Mouse (Mus musculus) midbrain, postnatal 0 days (tissue): ENCODE data around the gene Raet1e. TPM values are rescaled to one million over a fixed set of nuclear protein-coding genes. Genes with fewer than 3 reads are reported as not detected.
"Not testable (repeated sequence)": the region's sequence is repeated elsewhere in the genome, so short reads cannot be mapped to it uniquely, and the experiment has no call there.

Source experiments
- ATAC-seq: fragments of 200-750 bp; cut with Nextera tagmentation; 2 replicates; pipeline ENCODE4 v1.8.0; 2017; ENCODE audit warnings: moderate number of reproducible peaks, mild to moderate bottlenecking, moderate TSS enrichment, moderate library complexity; ENCODE audit not compliant: low FRiP score
- DNase-seq: peaks from one replicate; pipeline ENCODE4 v3.0.0-alpha.2; 2015; ENCODE audit warnings: low spot score
- H3K27ac ChIP-seq: fragments of 300-500 bp; sonication (generic); 2 replicates; pipeline ENCODE4 v1.5.1; 2014; ENCODE audit warnings: low read depth, mild to moderate bottlenecking, low read length, mixed read lengths
- H3K27me3 ChIP-seq: fragments of 300-500 bp; sonication (generic); 2 replicates; pipeline ENCODE4 v1.6.1; 2014; ENCODE audit warnings: low read length, control low read depth, mixed read lengths; ENCODE audit not compliant: insufficient read depth
- H3K36me3 ChIP-seq: fragments of 300-500 bp; sonication (generic); 2 replicates; pipeline ENCODE4 v1.6.1; 2014; ENCODE audit warnings: low read length, control low read depth, mixed read lengths; ENCODE audit not compliant: insufficient read depth
- H3K4me1 ChIP-seq: fragments of 300-500 bp; sonication (generic); 2 replicates; pipeline ENCODE4 v1.6.1; 2014; ENCODE audit warnings: mild to moderate bottlenecking, control low read depth, antibody characterized with exemption, low read length, mixed read lengths; ENCODE audit not compliant: insufficient read depth
- H3K4me2 ChIP-seq: fragments of 300-500 bp; sonication (generic); 2 replicates; pipeline ENCODE4 v1.6.1; 2014; ENCODE audit warnings: low read depth, mild to moderate bottlenecking, low read length, mixed read lengths; ENCODE audit not compliant: poor library complexity, severe bottlenecking
- H3K4me3 ChIP-seq: fragments of 300-500 bp; sonication (generic); 2 replicates; pipeline ENCODE4 v1.5.1; 2014; ENCODE audit warnings: low read depth, mild to moderate bottlenecking, low read length, moderate library complexity
- H3K9ac ChIP-seq: fragments of 300-500 bp; sonication (generic); replicated peaks from 2 replicates; pipeline ENCODE4 v1.6.1; 2014; ENCODE audit warnings: mild to moderate bottlenecking, low read length, moderate library complexity, mixed read lengths; ENCODE audit not compliant: poor library complexity, severe bottlenecking
- H3K9me3 ChIP-seq: fragments of 300-500 bp; sonication (generic); 2 replicates; pipeline ENCODE4 v1.6.1; 2016; ENCODE audit warnings: low read length, control low read depth
- CTCF ChIP-seq: IDR thresholded peaks from 2 replicates; pipeline ENCODE4 v1.5.1; 2016; ENCODE audit warnings: antibody characterized with exemption, mild to moderate bottlenecking
- WGBS: fragments of 180-500 bp; shearing (Covaris S2); extraction: QIAGEN DNeasy Blood & Tissue Kit; methylation state at CpG from one replicate; pipeline ENCODE4 v1.1.7; 2014; 5-methylcytosine and 5-hydroxymethylcytosine counted together
- polyA plus RNA-seq: library from polyadenylated mRNA; unstranded; fragments of >200 nt; fragmentation: Nextera tagmentation; extraction: Ambion mirVana; gene quantifications from 2 replicates; pipeline ENCODE4 v1.2.1, GENCODE M21; 2015
- total RNA-seq: library from RNA; depleted of rRNA; stranded (reverse); fragments of >200 nt; gene quantifications from 2 replicates; pipeline ENCODE4 v1.2.3, GENCODE M21; 2014

The Raet1e gene
- total and polyA plus RNA-seq, 2 experiments from 2014 or later: 0.11 TPM; not detected in 1

DNA sequence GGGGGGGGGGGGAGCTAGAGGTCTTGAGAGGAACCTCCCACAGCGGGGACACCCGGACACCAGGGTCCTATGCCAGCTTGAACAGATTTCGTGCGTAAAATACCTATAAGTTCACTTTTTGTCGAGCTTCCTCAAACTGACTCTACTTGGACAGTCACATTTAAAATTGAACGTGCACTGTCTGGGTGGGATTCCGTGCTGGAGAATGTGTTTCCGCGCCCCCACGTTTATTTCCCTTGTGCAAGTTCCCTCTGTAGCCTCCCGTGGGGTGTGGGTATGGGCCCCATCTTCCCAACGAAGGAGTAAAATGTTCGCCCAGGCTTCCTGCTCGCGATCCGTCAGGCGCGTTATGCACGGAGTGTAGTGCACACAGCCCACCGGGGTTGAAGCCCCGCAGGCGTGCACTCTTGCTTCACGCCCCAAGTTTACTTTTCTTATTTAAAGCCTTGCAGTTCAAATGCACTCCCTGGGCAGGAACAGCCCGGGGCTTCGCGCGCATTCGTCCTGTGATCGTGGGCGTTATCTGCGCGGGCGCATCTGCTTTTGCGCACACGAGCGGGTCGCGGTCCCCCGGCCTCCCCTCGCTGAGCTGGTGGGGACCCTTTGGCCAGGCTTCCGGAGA, 115.4 kb downstream of the Raet1e start:
- Histone ChIP-seq H3K36me3 (no peaks in the 10 kb centered on the region), H3K27me3 (peaks cover 10% of the 10 kb centered on the region), H3K4me3 (peak overlapping the region; percentile 45), H3K4me2 (peak overlapping the region; percentile 81), H3K9me3 (no peaks in the 10 kb centered on the region), H3K4me1 (no peaks in the 10 kb centered on the region), H3K9ac (no peak overlapping the region), H3K27ac (no peak overlapping the region)
- DNase-seq (no peak), ATAC-seq (no peak)
- TF ChIP-seq CTCF: no peak
- under 1% methylated on average over 41 of the region's 41 CpGs for WGBS

- ATAC-seq: no peak
- 11% methylated on average over 18 of the region's 19 CpGs for WGBS
Measured at GRCm38 (mm10) chr10:22274445-22275057, 116.2 kb downstream of the Raet1e start.

GRCm38 (mm10) chr10:22278468-22278867, 120.1 kb downstream of the Raet1e start:
- not testable (repeated sequence) for H3K4me1 ChIP-seq, H3K4me3 ChIP-seq, H3K4me2 ChIP-seq, H3K9me3 ChIP-seq, DNase-seq, H3K36me3 ChIP-seq, H3K27ac ChIP-seq, H3K9ac ChIP-seq, H3K27me3 ChIP-seq, ATAC-seq
- 88% methylated on average over 2 of the region's 2 CpGs for WGBS

More at GRCm38 (mm10) chr10:22274445-22275057, 116.2 kb downstream of the Raet1e start:
- Histone ChIP-seq H3K4me1 (no peaks in the 10 kb centered on the region), H3K27ac (no peak overlapping the region), H3K27me3 (peaks cover 10% of the 10 kb centered on the region), H3K4me2 (peak overlapping the region; percentile 81), H3K9ac (no peak overlapping the region), H3K36me3 (no peaks in the 10 kb centered on the region), H3K4me3 (peak overlapping the region; percentile 45), H3K9me3 (no peaks in the 10 kb centered on the region)
- TF ChIP-seq CTCF: peak; percentile 9; the same call in 1 of the 2 replicates
- no peak for DNase-seq

GRCm38 (mm10) chr10:22282816-22283215, 124.4 kb downstream of the Raet1e start:
- Histone ChIP-seq H3K4me3 (no peak overlapping the region), H3K27me3 (no peaks in the 10 kb centered on the region), H3K4me1 (no peaks in the 10 kb centered on the region), H3K9ac (no peak overlapping the region), H3K4me2 (no peak overlapping the region), H3K36me3 (no peaks in the 10 kb centered on the region), H3K9me3 (no peaks in the 10 kb centered on the region), H3K27ac (no peak overlapping the region)
- no peak for TF ChIP-seq CTCF
- ATAC-seq (no peak), DNase-seq (no peak)
- WGBS: 59% methylated on average over 6 of the region's 6 CpGs

DNA sequence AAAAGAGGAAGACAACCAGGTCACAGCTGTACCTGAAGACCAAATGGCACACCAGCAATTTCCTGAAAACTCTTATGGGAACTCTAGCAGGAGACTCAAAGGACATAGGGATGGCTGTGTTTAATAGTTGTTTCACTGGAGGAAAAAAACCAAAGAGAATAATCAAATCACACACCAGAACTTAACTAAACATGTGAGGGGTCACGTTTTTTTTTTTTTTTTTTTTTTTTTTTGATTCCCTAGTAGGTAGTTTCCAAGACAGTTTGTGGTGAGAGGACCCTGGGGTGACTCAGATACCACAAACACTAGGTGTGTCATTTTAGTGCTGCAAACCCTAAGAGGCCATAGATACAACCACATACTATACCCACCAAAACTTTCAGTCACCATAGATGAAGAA, 137.3 kb downstream of the Raet1e start:
- Histone ChIP-seq H3K36me3 (no peaks in the 10 kb centered on the region), H3K9ac (no peak overlapping the region), H3K27ac (no peak overlapping the region), H3K4me2 (no peak overlapping the region), H3K27me3 (no peaks in the 10 kb centered on the region), H3K4me3 (no peak overlapping the region), H3K9me3 (no peaks in the 10 kb centered on the region), H3K4me1 (no peaks in the 10 kb centered on the region)
- ATAC-seq (no peak), DNase-seq (no peak)
- WGBS: 53% methylated on average over 1 of the region's 1 CpGs
- no peak for TF ChIP-seq CTCF

DNA sequence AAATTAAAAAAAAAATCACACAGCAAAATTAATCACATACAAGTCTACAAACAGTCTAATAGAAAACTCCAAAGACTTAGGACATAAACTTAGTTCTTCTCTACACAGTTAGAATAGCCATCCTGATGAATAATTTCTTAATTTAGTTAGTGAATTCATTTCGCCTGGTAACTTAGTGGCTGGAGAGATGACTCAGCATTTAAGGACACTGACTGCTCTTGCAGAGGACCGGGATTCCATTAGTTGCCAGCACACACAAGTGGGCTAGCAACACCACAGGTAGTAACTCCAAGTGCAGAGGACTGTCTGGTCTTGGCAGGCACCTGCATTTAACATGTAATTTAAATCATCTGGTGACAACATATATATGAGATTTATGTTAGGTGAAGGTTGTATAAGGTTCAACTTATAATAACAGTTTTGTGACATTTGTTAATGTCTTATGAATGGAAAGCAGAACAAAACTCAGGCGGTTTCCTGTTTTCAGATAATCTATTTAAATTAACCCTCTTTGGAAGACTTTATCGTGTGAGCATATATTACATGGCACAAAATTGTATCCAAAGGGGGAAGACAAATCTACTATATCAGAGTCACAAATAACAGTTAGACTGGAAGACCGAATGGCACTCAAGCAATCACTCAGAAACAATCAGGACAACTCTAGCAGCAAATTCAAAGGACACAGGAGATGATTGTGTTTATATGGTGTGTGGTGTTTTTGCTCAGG, 138.8 kb downstream of the Raet1e start:
- Histone ChIP-seq H3K4me1 (no peaks in the 10 kb centered on the region), H3K27me3 (no peaks in the 10 kb centered on the region), H3K4me3 (no peak overlapping the region), H3K36me3 (no peaks in the 10 kb centered on the region), H3K4me2 (no peak overlapping the region), H3K9me3 (no peaks in the 10 kb centered on the region), H3K27ac (no peak overlapping the region), H3K9ac (no peak overlapping the region)
- DNase-seq: no peak
- no peak for TF ChIP-seq CTCF
- WGBS: 81% methylated on average over 5 of the region's 5 CpGs
- no peak for ATAC-seq
